Mouse (Mus musculus): Measurements from ENCODE around the gene Hrasls5. TPM values are rescaled to one million over a fixed set of nuclear protein-coding genes. Genes with fewer than 3 reads are reported as not detected.

Gene Hrasls5
- polyA plus RNA-seq, 2 experiments = 0.04 TPM; not detected in 1

DNA sequence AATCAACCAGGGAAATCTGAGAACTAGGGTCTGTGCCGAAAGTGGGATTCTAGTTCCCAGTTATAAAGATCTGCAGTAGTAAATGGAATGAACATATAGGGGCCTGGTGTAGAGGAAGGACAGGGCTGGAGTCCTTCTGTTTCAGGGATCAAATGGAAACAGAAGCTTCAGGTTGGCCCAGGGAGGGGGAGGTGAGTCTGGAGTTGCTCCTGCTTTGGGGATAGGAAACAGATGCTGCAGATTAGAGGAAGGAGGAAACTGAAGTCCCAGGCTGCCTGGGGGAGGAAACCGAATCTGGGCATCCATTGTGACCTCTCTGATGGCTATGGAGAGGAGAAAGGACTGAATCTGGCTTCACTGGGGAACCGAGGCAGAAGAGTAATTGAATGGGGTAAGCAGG lies 44.0 kb upstream of the Hrasls5 start:
- no peak overlapping the region for H3K9ac ChIP-seq (replicated peaks)
- no peak overlapping the region for H3K4me3 ChIP-seq (ENCODE audit: insufficient read depth in 1 of 2, low read depth in 2 of 2, low read length in 2 of 2)
- no peaks in the 10 kb centered on the region for H3K9me3 ChIP-seq (ENCODE audit: control insufficient read depth, low read length)
- H3K27me3 ChIP-seq (ENCODE audit: control insufficient read depth, insufficient read depth, low read length) = no peaks in the 10 kb centered on the region
- H3K4me2 ChIP-seq (ENCODE audit: low read depth) = no peak overlapping the region
- TF ChIP-seq EP300 (IDR thresholded peaks at IDR 0.05; ENCODE audit: low read depth) (no peak), CTCF (IDR thresholded peaks at IDR 0.05; ENCODE audit: low read depth) (no peak)
- H3K4me1 ChIP-seq (replicated peaks; ENCODE audit: control insufficient read depth in 2 of 2, insufficient read depth in 2 of 2, low read length in 1 of 2) = no peaks in the 10 kb centered on the region
- no peaks in the 10 kb centered on the region for H3K36me3 ChIP-seq (replicated peaks; ENCODE audit: control insufficient read depth, insufficient read depth, low read depth)
- ATAC-seq (ENCODE audit: insufficient read depth) (no peak), DNase-seq (ENCODE audit: low read depth in 3 of 3, low spot score in 3 of 3) (no peak)
- no peak overlapping the region for H3K27ac ChIP-seq
- 24% methylated on average over 3 of the region's 3 CpGs for WGBS (ENCODE audit: insufficient replicate concordance)

GRCm38 (mm10) chr19:7569650-7570049 lies 42.7 kb upstream of the Hrasls5 start:
- H3K4me3 ChIP-seq (ENCODE audit: insufficient read depth in 1 of 2, low read depth in 2 of 2, low read length in 2 of 2) = no peak overlapping the region
- no peaks in the 10 kb centered on the region for H3K27me3 ChIP-seq (ENCODE audit: control insufficient read depth, insufficient read depth, low read length)
- H3K9ac ChIP-seq (replicated peaks) = no peak overlapping the region
- 35% methylated on average over 5 of the region's 5 CpGs for WGBS (ENCODE audit: insufficient replicate concordance)
- H3K9me3 ChIP-seq (ENCODE audit: control insufficient read depth, low read length) = no peaks in the 10 kb centered on the region
- no peaks in the 10 kb centered on the region for H3K36me3 ChIP-seq (replicated peaks; ENCODE audit: control insufficient read depth, insufficient read depth, low read depth)
- no peak for DNase-seq (ENCODE audit: low read depth in 3 of 3, low spot score in 3 of 3)
- no peak for TF ChIP-seq EP300 (IDR thresholded peaks at IDR 0.05; ENCODE audit: low read depth)
- no peak for TF ChIP-seq CTCF (IDR thresholded peaks at IDR 0.05; ENCODE audit: low read depth)
- H3K4me2 ChIP-seq (ENCODE audit: low read depth) = no peak overlapping the region
- ATAC-seq (ENCODE audit: insufficient read depth) = no peak
- no peaks in the 10 kb centered on the region for H3K4me1 ChIP-seq (replicated peaks; ENCODE audit: control insufficient read depth in 2 of 2, insufficient read depth in 2 of 2, low read length in 1 of 2)
- no peak overlapping the region for H3K27ac ChIP-seq

- Histone ChIP-seq H3K9ac (replicated peaks) (no peak overlapping the region), H3K4me2 (ENCODE audit: low read depth) (no peak overlapping the region), H3K27ac (no peak overlapping the region), H3K4me1 (replicated peaks; ENCODE audit: control insufficient read depth in 2 of 2, insufficient read depth in 2 of 2, low read length in 1 of 2) (peaks cover 0 to 2% of the 10 kb centered on the region in 2 experiments; a peak in 1 of 4 replicates), H3K36me3 (replicated peaks; ENCODE audit: control insufficient read depth, insufficient read depth, low read depth) (no peaks in the 10 kb centered on the region; the same call in 1 of the 2 replicates), H3K9me3 (ENCODE audit: control insufficient read depth, low read length) (no peaks in the 10 kb centered on the region), H3K27me3 (ENCODE audit: control insufficient read depth, insufficient read depth, low read length) (no peaks in the 10 kb centered on the region), H3K4me3 (ENCODE audit: insufficient read depth in 1 of 2, low read depth in 2 of 2, low read length in 2 of 2) (no peak overlapping the region)
- DNase-seq (ENCODE audit: low read depth in 3 of 3, low spot score in 3 of 3) (no peak), ATAC-seq (ENCODE audit: insufficient read depth) (no peak)
- WGBS (ENCODE audit: insufficient replicate concordance) = 74% methylated on average over 1 of the region's 1 CpGs
- no peak for TF ChIP-seq EP300 (IDR thresholded peaks at IDR 0.05; ENCODE audit: low read depth)
- no peak for TF ChIP-seq CTCF (IDR thresholded peaks at IDR 0.05; ENCODE audit: low read depth)
These were observed 36.2 kb upstream of the Hrasls5 start for GRCm38 (mm10) chr19:7576180-7576579.

DNA sequence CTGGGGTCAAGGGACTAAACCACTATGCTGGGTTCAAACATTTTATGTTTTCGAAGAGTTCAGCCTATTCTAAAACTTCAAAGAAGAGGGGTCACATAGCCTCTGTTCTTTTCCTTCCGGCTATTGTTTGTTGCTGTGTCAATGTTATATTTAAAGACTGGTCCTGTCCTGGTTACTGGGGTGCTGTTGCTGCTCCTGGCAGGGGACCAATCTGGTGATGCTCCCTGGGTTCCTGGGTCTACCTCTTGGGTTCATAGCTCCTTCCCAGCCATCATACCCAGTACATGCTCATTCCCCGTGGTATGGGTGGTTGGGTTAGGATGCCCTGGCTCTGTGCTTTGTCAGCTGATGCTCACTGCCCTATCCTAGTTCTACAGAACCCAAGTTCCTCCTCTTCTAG lies 34.6 kb upstream of the Hrasls5 start:
- no peak for ATAC-seq (ENCODE audit: insufficient read depth)
- no peak overlapping the region for H3K27ac ChIP-seq

DNA sequence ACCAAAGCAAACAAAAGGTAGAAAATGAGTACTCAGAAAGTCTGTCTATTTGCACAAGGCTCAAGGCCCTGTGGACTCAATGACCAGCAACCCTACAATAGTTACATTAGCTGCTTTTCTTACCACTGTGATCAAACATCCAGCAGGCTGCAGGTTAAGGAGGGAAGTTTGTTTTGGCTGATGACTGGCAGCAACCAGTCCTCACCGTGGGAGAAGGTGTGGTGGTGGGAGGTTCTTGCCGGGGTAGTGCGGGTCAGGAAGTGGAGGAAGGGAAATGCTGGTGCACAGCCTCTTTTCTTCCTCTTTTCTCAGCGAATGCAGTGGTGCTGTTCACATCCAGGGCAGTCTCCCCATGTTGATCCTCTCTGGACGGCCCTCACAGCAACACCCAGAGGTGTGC lies 31.3 kb upstream of the Hrasls5 start:
- TF ChIP-seq CTCF (IDR thresholded peaks at IDR 0.05; ENCODE audit: low read depth) (no peak), EP300 (IDR thresholded peaks at IDR 0.05; ENCODE audit: low read depth) (no peak)
- H3K27ac ChIP-seq = no peak overlapping the region
- peaks cover 0 to 2% of the 10 kb centered on the region in 2 experiments; a peak in 2 of 4 replicates for H3K4me1 ChIP-seq (replicated peaks; ENCODE audit: control insufficient read depth in 2 of 2, insufficient read depth in 2 of 2, low read length in 1 of 2)
- no peaks in the 10 kb centered on the region for H3K27me3 ChIP-seq (ENCODE audit: control insufficient read depth, insufficient read depth, low read length)
- no peak overlapping the region for H3K4me3 ChIP-seq (ENCODE audit: insufficient read depth in 1 of 2, low read depth in 2 of 2, low read length in 2 of 2)
- H3K36me3 ChIP-seq (replicated peaks; ENCODE audit: control insufficient read depth, insufficient read depth, low read depth) = no peaks in the 10 kb centered on the region; the same call in 1 of the 2 replicates
- no peaks in the 10 kb centered on the region for H3K9me3 ChIP-seq (ENCODE audit: control insufficient read depth, low read length)
- H3K4me2 ChIP-seq (ENCODE audit: low read depth) = no peak overlapping the region
- ATAC-seq (ENCODE audit: insufficient read depth) (no peak; the same call in 1 of the 2 replicates), DNase-seq (ENCODE audit: low read depth in 3 of 3, low spot score in 3 of 3) (no peak)
- 10% methylated on average over 5 of the region's 5 CpGs for WGBS (ENCODE audit: insufficient replicate concordance)
- no peak overlapping the region for H3K9ac ChIP-seq (replicated peaks)

More for the DNA sequence above, 34.6 kb upstream of the Hrasls5 start:
- H3K9ac ChIP-seq (replicated peaks) = no peak overlapping the region
- H3K27me3 ChIP-seq (ENCODE audit: control insufficient read depth, insufficient read depth, low read length) = no peaks in the 10 kb centered on the region
- H3K36me3 ChIP-seq (replicated peaks; ENCODE audit: control insufficient read depth, insufficient read depth, low read depth) = no peaks in the 10 kb centered on the region; the same call in 1 of the 2 replicates
- TF ChIP-seq EP300 (IDR thresholded peaks at IDR 0.05; ENCODE audit: low read depth) = no peak
- TF ChIP-seq CTCF (IDR thresholded peaks at IDR 0.05; ENCODE audit: low read depth) = no peak
- WGBS (ENCODE audit: insufficient replicate concordance) = 71% methylated on average over 3 of the region's 3 CpGs
- no peak for DNase-seq (ENCODE audit: low read depth in 3 of 3, low spot score in 3 of 3)
- H3K4me3 ChIP-seq (ENCODE audit: insufficient read depth in 1 of 2, low read depth in 2 of 2, low read length in 2 of 2) = no peak overlapping the region
- H3K4me2 ChIP-seq (ENCODE audit: low read depth) = no peak overlapping the region
- H3K9me3 ChIP-seq (ENCODE audit: control insufficient read depth, low read length) = no peaks in the 10 kb centered on the region
- peaks cover 0 to 2% of the 10 kb centered on the region in 2 experiments; a peak in 1 of 4 replicates for H3K4me1 ChIP-seq (replicated peaks; ENCODE audit: control insufficient read depth in 2 of 2, insufficient read depth in 2 of 2, low read length in 1 of 2)
